Mouse (Mus musculus) erythroblast, embryonic 14.5 days (primary cell): Measurements from ENCODE around the gene Itprid1. TPM values are rescaled to one million over a fixed set of nuclear protein-coding genes. Genes with fewer than 3 reads are reported as not detected.

Source experiments
- H3K27me3 ChIP-seq: 2 replicates; pipeline ENCODE4 v1.6.1; 2012; ENCODE audit warnings: inconsistent platforms; ENCODE audit not compliant: control insufficient read depth
- H3K36me3 ChIP-seq: 2 replicates; pipeline ENCODE4 v1.6.1; 2012; ENCODE audit warnings: mild to moderate bottlenecking, inconsistent platforms; ENCODE audit not compliant: control insufficient read depth
- H3K4me1 ChIP-seq: 2 replicates; pipeline ENCODE4 v1.6.1; 2012; ENCODE audit warnings: inconsistent platforms; ENCODE audit not compliant: control insufficient read depth
- H3K4me3 ChIP-seq: replicated peaks from 2 replicates; pipeline ENCODE3; 2012; ENCODE audit warnings: moderate library complexity, mild to moderate bottlenecking, inconsistent platforms
- H3K9me3 ChIP-seq: 2 replicates; pipeline ENCODE4 v1.6.1; 2012; ENCODE audit warnings: low read length, inconsistent platforms, mixed read lengths; ENCODE audit not compliant: control insufficient read depth
- GATA1 ChIP-seq: IDR thresholded peaks from 2 replicates; pipeline ENCODE4 v1.6.1; 2012; ENCODE audit warnings: low read length, inconsistent platforms, mixed read lengths
- TAL1 ChIP-seq: IDR thresholded peaks from 3 replicates; pipeline ENCODE4 v1.6.1; 2012; ENCODE audit warnings: low read length, inconsistent platforms, mixed read lengths
- polyA plus RNA-seq: library from polyadenylated mRNA; stranded (reverse); fragments of >175 nt; gene quantifications from 2 replicates; pipeline ENCODE4 v1.2.3, GENCODE M21; 2012

Itprid1 gene
- polyA plus RNA-seq, 1 experiment = not detected

DNA sequence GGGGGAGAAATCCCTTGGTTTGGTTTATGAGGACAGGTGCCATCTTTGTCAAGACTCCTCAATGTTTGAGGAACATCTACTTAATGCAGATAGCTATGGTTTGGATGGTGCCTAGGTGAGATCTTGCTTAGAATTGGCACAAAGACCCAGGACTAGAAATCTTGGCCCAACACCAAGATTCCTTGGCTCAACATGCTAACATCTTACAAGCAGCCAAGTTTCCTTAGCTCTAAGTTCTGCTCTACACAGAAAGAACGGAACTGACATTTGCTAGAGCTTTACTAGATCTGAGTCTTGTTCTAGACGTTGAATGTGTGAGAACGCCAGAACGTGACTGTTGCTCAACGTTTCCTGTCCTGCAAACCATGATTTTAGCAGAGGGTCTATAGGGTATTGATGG lies 191.3 kb downstream of the Itprid1 start:
- no peak for TF ChIP-seq GATA1
- no peak for TF ChIP-seq TAL1
- H3K4me3 ChIP-seq = no peak overlapping the region
- no peaks in the 10 kb centered on the region; the same call in 1 of the 2 replicates for H3K9me3 ChIP-seq
- no peaks in the 10 kb centered on the region for H3K36me3 ChIP-seq
- H3K4me1 ChIP-seq = no peaks in the 10 kb centered on the region
- no peaks in the 10 kb centered on the region for H3K27me3 ChIP-seq

Other genes starting within 250 kb of the Itprid1 start
- gene Neurod6, start 155.6 kb upstream of the Itprid1 start, polyA plus RNA-seq = not detected in 2 replicates
- gene Ppp1r17, start 180.6 kb downstream of the Itprid1 start, polyA plus RNA-seq = not detected in 2 replicates